Mouse (Mus musculus) stomach, embryonic 14.5 days (tissue): ENCODE data around the gene Gm8947. TPM values are rescaled to one million over a fixed set of nuclear protein-coding genes. Genes with fewer than 3 reads are reported as not detected.

Experiments used
- ATAC-seq: fragments of 200-750 bp; cut with Nextera tagmentation; 2 replicates; pipeline ENCODE4 v1.8.0; 2017; ENCODE audit warnings: low read depth, moderate TSS enrichment; ENCODE audit not compliant: insufficient number of reproducible peaks, insufficient read depth, low FRiP score
- H3K27ac ChIP-seq: fragments of 300-500 bp; sonication (generic); 2 replicates; pipeline ENCODE4 v1.5.1; 2014; ENCODE audit warnings: mild to moderate bottlenecking, low read length, moderate library complexity, mixed read lengths
- H3K27me3 ChIP-seq: fragments of 300-500 bp; sonication (generic); 2 replicates; pipeline ENCODE4 v1.6.1; 2014; ENCODE audit warnings: low read length, control low read depth, mixed read lengths; ENCODE audit not compliant: control insufficient read depth, insufficient read depth
- H3K36me3 ChIP-seq: fragments of 300-500 bp; sonication (generic); 2 replicates; pipeline ENCODE4 v1.6.1; 2014; ENCODE audit warnings: mild to moderate bottlenecking, control low read depth, low read length, moderate library complexity, mixed read lengths; ENCODE audit not compliant: control insufficient read depth, insufficient read depth
- H3K4me1 ChIP-seq: fragments of 300-500 bp; sonication (generic); 2 replicates; pipeline ENCODE4 v1.6.1; 2014; ENCODE audit warnings: low read length, control low read depth, mixed read lengths; ENCODE audit not compliant: control insufficient read depth, insufficient read depth
- H3K4me2 ChIP-seq: fragments of 300-500 bp; sonication (generic); replicated peaks from 2 replicates; pipeline ENCODE4 v1.6.1; 2014; ENCODE audit warnings: low read depth, low read length, control low read depth
- H3K4me3 ChIP-seq: fragments of 300-500 bp; sonication (generic); 2 replicates; pipeline ENCODE4 v1.5.1; 2014; ENCODE audit warnings: low read depth, low read length, control low read depth
- H3K9ac ChIP-seq: fragments of 300-500 bp; sonication (generic); replicated peaks from 2 replicates; pipeline ENCODE4 v1.6.1; 2014; ENCODE audit warnings: low read depth, mild to moderate bottlenecking, control low read depth, low read length, moderate library complexity, mixed read lengths
- H3K9me3 ChIP-seq: fragments of 300-500 bp; sonication (generic); 2 replicates; pipeline ENCODE4 v1.6.1; 2016; ENCODE audit warnings: low read depth, low read length, control low read depth; ENCODE audit not compliant: control insufficient read depth
- WGBS: fragments of 180-500 bp; shearing (Covaris S2); extraction: QIAGEN DNeasy Blood & Tissue Kit; methylation state at CpG from one replicate; pipeline ENCODE4 v1.1.7; 2014; 5-methylcytosine and 5-hydroxymethylcytosine counted together
- polyA plus RNA-seq: library from polyadenylated mRNA; unstranded; fragments of >200 nt; fragmentation: Nextera tagmentation; extraction: Ambion mirVana; gene quantifications from 2 replicates; pipeline ENCODE4 v1.2.1, GENCODE M21; 2014

The Gm8947 gene
- polyA plus RNA-seq, 1 experiment from 2014 or later = not detected

- 89% methylated on average over 4 of the region's 4 CpGs for WGBS
- Histone ChIP-seq H3K4me1 (no peaks in the 10 kb centered on the region), H3K27me3 (no peaks in the 10 kb centered on the region), H3K4me3 (no peak overlapping the region), H3K4me2 (no peak overlapping the region), H3K9ac (no peak overlapping the region), H3K27ac (no peak overlapping the region), H3K36me3 (no peaks in the 10 kb centered on the region), H3K9me3 (no peaks in the 10 kb centered on the region)
- no peak for ATAC-seq
Measured at GRCm38 (mm10) chr1:151243332-151243731, 51.2 kb downstream of the Gm8947 start.

Other genes with a start within 250 kb of the Gm8947 start
- gene Hmcn1, start 198.9 kb upstream of the Gm8947 start, polyA plus RNA-seq = 22.1 and 23.5 TPM in 2 replicates
- gene Gm47985, start 9.8 kb upstream of the Gm8947 start, polyA plus RNA-seq = not detected in 2 replicates
- not detected in 2 replicates for gene Gm47995, start 6.1 kb downstream of the Gm8947 start, polyA plus RNA-seq
- gene 3110040M04Rik, start 11.7 kb downstream of the Gm8947 start, polyA plus RNA-seq = not detected in 2 replicates
- gene Gm47996, start 17.8 kb downstream of the Gm8947 start, polyA plus RNA-seq = not detected in 2 replicates
- 201 and 217 TPM in 2 replicates for gene Ivns1abp, start 152.1 kb downstream of the Gm8947 start, polyA plus RNA-seq
- gene Swt1, start 236.1 kb downstream of the Gm8947 start, polyA plus RNA-seq = 31.9 and 33.6 TPM in 2 replicates
- 42.3 and 44.7 TPM in 2 replicates for gene Trmt1l, start 236.2 kb downstream of the Gm8947 start, polyA plus RNA-seq